Mouse (Mus musculus) cerebellum, adult 2 months (tissue): ENCODE results near the gene Islr2. TPM values are rescaled to one million over a fixed set of nuclear protein-coding genes. Genes with fewer than 3 reads are reported as not detected.

Experiments
- DNase-seq, 2 experiments: peaks; one replicate each; pipeline ENCODE4 v3.0.0; 2021
- H3K27ac ChIP-seq: fragments of 200-500 bp; 2 replicates; pipeline ENCODE4 v1.5.1; 2012; ENCODE audit warnings: low read length, control low read depth, inconsistent platforms; ENCODE audit not compliant: insufficient read depth
- H3K27me3 ChIP-seq: fragments of 200-500 bp; 2 replicates; pipeline ENCODE4 v1.6.1; 2012; ENCODE audit warnings: inconsistent platforms, mild to moderate bottlenecking, low read length, moderate library complexity; ENCODE audit not compliant: control insufficient read depth, insufficient read depth
- H3K4me1 ChIP-seq: fragments of 200-500 bp; 2 replicates; pipeline ENCODE4 v1.6.1; 2011; ENCODE audit warnings: low read length; ENCODE audit not compliant: control insufficient read depth, insufficient read depth
- H3K4me3 ChIP-seq: fragments of 200-500 bp; replicated peaks from 2 replicates; pipeline ENCODE3; 2011; ENCODE audit warnings: mild to moderate bottlenecking, low read depth, low read length, control low read depth; ENCODE audit not compliant: insufficient read depth
- CTCF ChIP-seq: fragments of 200-500 bp; IDR thresholded peaks from 2 replicates; pipeline ENCODE4 v1.5.1; 2011; ENCODE audit warnings: low read depth, mild to moderate bottlenecking, control low read depth, low read length, moderate library complexity, borderline replicate concordance; ENCODE audit not compliant: insufficient read depth
- POLR2A ChIP-seq: fragments of 200-500 bp; IDR thresholded peaks from 2 replicates; pipeline ENCODE4 v1.6.1; 2011; ENCODE audit warnings: low read length, control low read depth, borderline replicate concordance; ENCODE audit not compliant: insufficient read depth
- WGBS: fragments of 180-500 bp; shearing (Covaris S2); methylation state at CpG from one replicate; pipeline ENCODE4 v1.1.7; 2018; 5-methylcytosine and 5-hydroxymethylcytosine counted together
- polyA plus RNA-seq: library from polyadenylated mRNA; depleted of rRNA; stranded (reverse); fragments of >200 nt; gene quantifications from 2 replicates; pipeline ENCODE4 v1.2.3, GENCODE M21; 2012; rRNA removed

The Islr2 gene
- polyA plus RNA-seq, 1 experiment, result 1.1 TPM

DNA sequence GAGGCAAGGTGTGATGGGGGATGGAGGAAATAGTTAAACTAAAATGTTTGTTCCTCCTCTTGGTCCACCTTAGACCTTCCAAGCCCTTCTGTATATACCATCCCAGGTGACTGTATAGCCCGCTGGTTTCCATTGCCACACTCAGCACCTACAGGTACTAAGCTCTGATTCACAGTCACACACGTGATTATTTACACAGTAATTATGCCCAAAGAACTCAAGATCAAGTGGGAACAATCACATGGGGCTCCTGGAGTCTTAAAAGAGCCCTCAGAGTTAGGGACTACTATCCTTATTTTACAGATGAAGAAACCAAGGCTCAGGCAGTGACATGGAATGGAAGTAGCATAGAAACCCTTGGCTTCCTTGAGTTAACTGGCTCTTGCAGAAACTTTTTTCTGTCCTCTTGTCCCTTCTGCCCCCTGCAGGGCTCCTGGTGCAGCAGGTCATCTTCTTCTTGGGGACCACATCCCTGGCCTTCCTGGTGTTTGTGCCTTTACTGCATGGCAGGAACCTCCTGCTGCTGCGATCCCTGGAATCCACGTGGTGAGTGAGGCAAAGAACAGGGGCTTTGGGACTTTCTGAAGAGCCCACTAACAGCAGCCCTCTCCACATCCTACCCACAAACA, 53.3 kb downstream of the Islr2 start:
- no peak for DNase-seq
- TF ChIP-seq POLR2A, result no peak
- TF ChIP-seq CTCF, result no peak
- Histone ChIP-seq H3K27ac (no peak overlapping the region), H3K4me3 (no peak overlapping the region), H3K4me1 (peaks cover 17% of the 10 kb centered on the region), H3K27me3 (no peaks in the 10 kb centered on the region)
- WGBS, result 92% methylated on average over 4 of the region's 4 CpGs

DNA sequence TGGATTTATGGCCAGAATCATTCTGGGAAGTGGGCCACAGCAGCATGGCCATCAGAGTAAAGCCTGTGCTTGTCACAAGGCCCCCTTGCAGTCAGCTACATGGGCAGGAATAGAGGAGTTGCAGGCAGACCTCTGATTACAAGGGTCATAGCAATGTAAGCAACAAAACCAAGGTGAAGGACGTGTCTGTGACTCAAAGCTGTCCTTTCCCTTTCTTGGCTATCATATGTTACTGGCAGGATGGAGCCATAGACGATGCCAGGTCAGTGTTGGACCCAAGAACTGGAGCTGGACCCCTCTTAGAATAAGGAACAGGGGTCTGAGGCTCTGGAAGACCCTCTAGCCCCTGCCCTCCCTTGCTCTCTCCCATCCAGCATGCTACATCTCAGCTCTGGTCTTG, 55.3 kb downstream of the Islr2 start:
- no peak for DNase-seq
- Histone ChIP-seq H3K27ac (no peak overlapping the region), H3K4me1 (peaks cover 17% of the 10 kb centered on the region), H3K4me3 (no peak overlapping the region), H3K27me3 (no peaks in the 10 kb centered on the region)
- TF ChIP-seq CTCF (no peak), POLR2A (no peak)
- WGBS, result 50% methylated on average over 2 of the region's 2 CpGs

Other genes starting within 250 kb of the Islr2 start
- gene Cyp11a1, start 197.9 kb downstream of the Islr2 start, polyA plus RNA-seq, result 3.6 and 3.7 TPM in 2 replicates
- gene Stra6, start 140.5 kb downstream of the Islr2 start, polyA plus RNA-seq, result 2.8 and 3.9 TPM in 2 replicates
- gene Ccdc33, start 85.5 kb downstream of the Islr2 start, polyA plus RNA-seq, result 0.59 and 1.1 TPM in 2 replicates
- gene Islr, start within 50 bp of the Islr2 start, polyA plus RNA-seq, result 6.4 and 12.2 TPM in 2 replicates
- gene Pml, start 45.5 kb upstream of the Islr2 start, polyA plus RNA-seq, result 9.9 and 12.2 TPM in 2 replicates
- gene Stoml1, start 48.8 kb upstream of the Islr2 start, polyA plus RNA-seq, result 98.3 and 99.1 TPM in 2 replicates
- 2.3 and 2.7 TPM in 2 replicates for gene Loxl1, start 108.9 kb upstream of the Islr2 start, polyA plus RNA-seq
- gene Tbc1d21, start 166.1 kb upstream of the Islr2 start, polyA plus RNA-seq, result not detected in 2 replicates